Mouse (Mus musculus) midbrain, embryonic 11.5 days (tissue): Measurements from ENCODE around the gene Zdhhc23. TPM values are rescaled to one million over a fixed set of nuclear protein-coding genes. Genes with fewer than 3 reads are reported as not detected.

Experiments used
- ATAC-seq: fragments of 200-750 bp; cut with Nextera tagmentation; 2 replicates; pipeline ENCODE4 v1.8.0; 2017; ENCODE audit warnings: moderate TSS enrichment, moderate library complexity; ENCODE audit not compliant: low FRiP score
- DNase-seq: peaks from one replicate; pipeline ENCODE4 v3.0.0; 2015; ENCODE audit warnings: low spot score; ENCODE audit errors: missing footprints
- H3K27ac ChIP-seq: fragments of 300-500 bp; sonication (generic); 2 replicates; pipeline ENCODE4 v1.5.1; 2014; ENCODE audit warnings: low read depth, low read length
- H3K27me3 ChIP-seq: fragments of 300-500 bp; sonication (generic); 2 replicates; pipeline ENCODE4 v1.6.1; 2014; ENCODE audit warnings: mild to moderate bottlenecking, low read length, moderate library complexity, mixed read lengths; ENCODE audit not compliant: control insufficient read depth, insufficient read depth
- H3K36me3 ChIP-seq: fragments of 300-500 bp; sonication (generic); 2 replicates; pipeline ENCODE4 v1.6.1; 2014; ENCODE audit warnings: mild to moderate bottlenecking, low read length, moderate library complexity, mixed read lengths; ENCODE audit not compliant: control insufficient read depth, insufficient read depth
- H3K4me1 ChIP-seq: fragments of 300-500 bp; sonication (generic); 2 replicates; pipeline ENCODE4 v1.6.1; 2014; ENCODE audit warnings: low read length; ENCODE audit not compliant: control insufficient read depth, insufficient read depth
- H3K4me2 ChIP-seq: fragments of 300-500 bp; sonication (generic); 2 replicates; pipeline ENCODE4 v1.6.1; 2014; ENCODE audit warnings: mild to moderate bottlenecking, moderate library complexity
- H3K4me3 ChIP-seq: fragments of 300-500 bp; sonication (generic); 2 replicates; pipeline ENCODE4 v1.5.1; 2014; ENCODE audit warnings: low read depth, low read length
- H3K9ac ChIP-seq: fragments of 300-500 bp; sonication (generic); 2 replicates; pipeline ENCODE4 v1.6.1; 2014; ENCODE audit warnings: low read length
- H3K9me3 ChIP-seq: fragments of 300-500 bp; sonication (generic); 2 replicates; pipeline ENCODE4 v1.6.1; 2016; ENCODE audit warnings: low read length; ENCODE audit not compliant: control insufficient read depth
- WGBS: fragments of 180-500 bp; shearing (Covaris S2); extraction: QIAGEN DNeasy Blood & Tissue Kit; methylation state at CpG from one replicate; pipeline ENCODE4 v1.1.7; 2014; 5-methylcytosine and 5-hydroxymethylcytosine counted together
- polyA plus RNA-seq: library from polyadenylated mRNA; unstranded; fragments of >200 nt; fragmentation: Nextera tagmentation; extraction: Ambion mirVana; gene quantifications from 2 replicates; pipeline ENCODE4 v1.2.1, GENCODE M21; 2014

Gene Zdhhc23
- polyA plus RNA-seq, 1 experiment from 2014 or later, result 0.20 TPM

- DNase-seq (peak; percentile 14), ATAC-seq (no peak)
- no peak overlapping the region for H3K4me3 ChIP-seq
- no peaks in the 10 kb centered on the region for H3K36me3 ChIP-seq
- no peaks in the 10 kb centered on the region for H3K4me1 ChIP-seq
- H3K27ac ChIP-seq, result no peak overlapping the region
- H3K4me2 ChIP-seq, result no peak overlapping the region
- no peaks in the 10 kb centered on the region for H3K9me3 ChIP-seq
- no peak overlapping the region for H3K9ac ChIP-seq
- WGBS, result 86% methylated on average over 5 of the region's 5 CpGs
- H3K27me3 ChIP-seq, result no peaks in the 10 kb centered on the region
Observed at GRCm38 (mm10) chr16:44011010-44011409, 31.4 kb upstream of the Zdhhc23 start.

- H3K9me3 ChIP-seq, result no peaks in the 10 kb centered on the region
- H3K9ac ChIP-seq, result no peak overlapping the region
- H3K4me2 ChIP-seq, result no peak overlapping the region
- H3K36me3 ChIP-seq, result no peaks in the 10 kb centered on the region
- no peak for ATAC-seq
- peak; percentile 80 for DNase-seq
- H3K27ac ChIP-seq, result no peak overlapping the region
- no peaks in the 10 kb centered on the region for H3K4me1 ChIP-seq
- H3K27me3 ChIP-seq, result no peaks in the 10 kb centered on the region
- H3K4me3 ChIP-seq, result no peak overlapping the region
- 76% methylated on average over 5 of the region's 5 CpGs for WGBS
Observed at GRCm38 (mm10) chr16:44002086-44002485, 22.5 kb upstream of the Zdhhc23 start.

- no peak for ATAC-seq
Observed at GRCm38 (mm10) chr16:43999541-43999940, 19.9 kb upstream of the Zdhhc23 start.

GRCm38 (mm10) chr16:43999111-43999510 is 19.5 kb upstream of the Zdhhc23 start:
- ATAC-seq (no peak), DNase-seq (peak; percentile 72)
- Histone ChIP-seq H3K4me3 (no peak overlapping the region), H3K9me3 (no peaks in the 10 kb centered on the region), H3K4me1 (no peaks in the 10 kb centered on the region), H3K4me2 (no peak overlapping the region), H3K27me3 (no peaks in the 10 kb centered on the region), H3K9ac (no peak overlapping the region), H3K36me3 (no peaks in the 10 kb centered on the region), H3K27ac (no peak overlapping the region)
- 87% methylated on average over 8 of the region's 8 CpGs for WGBS

More at GRCm38 (mm10) chr16:43999541-43999940, 19.9 kb upstream of the Zdhhc23 start:
- no peak overlapping the region for H3K4me3 ChIP-seq
- 76% methylated on average over 5 of the region's 5 CpGs for whole genome bisulfite sequencing
- H3K9ac ChIP-seq, result no peak overlapping the region
- H3K36me3 ChIP-seq, result no peaks in the 10 kb centered on the region
- H3K27ac ChIP-seq, result no peak overlapping the region
- H3K27me3 ChIP-seq, result no peaks in the 10 kb centered on the region
- H3K9me3 ChIP-seq, result no peaks in the 10 kb centered on the region
- H3K4me1 ChIP-seq, result no peaks in the 10 kb centered on the region
- H3K4me2 ChIP-seq, result no peak overlapping the region
- peak; percentile 31 for DNase-seq

- 87% methylated on average over 3 of the region's 3 CpGs for WGBS
- no peak for DNase-seq
- Histone ChIP-seq H3K27ac (no peak overlapping the region), H3K9me3 (no peaks in the 10 kb centered on the region), H3K4me3 (no peak overlapping the region), H3K27me3 (no peaks in the 10 kb centered on the region), H3K36me3 (no peaks in the 10 kb centered on the region), H3K4me2 (no peak overlapping the region), H3K4me1 (no peaks in the 10 kb centered on the region), H3K9ac (no peak overlapping the region)
- ATAC-seq, result no peak
Observed at GRCm38 (mm10) chr16:43994623-43995022, 15.0 kb upstream of the Zdhhc23 start.

GRCm38 (mm10) chr16:43986299-43986698 is 6.7 kb upstream of the Zdhhc23 start:
- Histone ChIP-seq H3K27ac (no peak overlapping the region), H3K36me3 (no peaks in the 10 kb centered on the region), H3K4me3 (no peak overlapping the region), H3K4me2 (no peak overlapping the region), H3K27me3 (no peaks in the 10 kb centered on the region), H3K9ac (no peak overlapping the region), H3K9me3 (no peaks in the 10 kb centered on the region), H3K4me1 (no peaks in the 10 kb centered on the region)
- DNase-seq, result peak; percentile 60
- 91% methylated on average over 4 of the region's 4 CpGs for WGBS
- no peak for ATAC-seq

GRCm38 (mm10) chr16:43980110-43980609 is 569 bp upstream of the Zdhhc23 start:
- no peak for ATAC-seq
- H3K4me2 ChIP-seq, result peak overlapping the region; percentile 100
- H3K27me3 ChIP-seq, result peaks cover 11% of the 10 kb centered on the region
- peaks cover 8% of the 10 kb centered on the region; the same call in 1 of the 2 replicates for H3K4me1 ChIP-seq
- H3K9me3 ChIP-seq, result no peaks in the 10 kb centered on the region
- peak overlapping the region; percentile 59 for H3K9ac ChIP-seq
- H3K36me3 ChIP-seq, result no peaks in the 10 kb centered on the region
- WGBS, result 28% methylated on average over 9 of the region's 9 CpGs
- H3K4me3 ChIP-seq, result peak overlapping the region; percentile 67
- peak; percentile 89 for DNase-seq
- H3K27ac ChIP-seq, result no peak overlapping the region

GRCm38 (mm10) chr16:43979010-43979327 is 622 bp downstream of the Zdhhc23 start:
- 21% methylated on average over 7 of the region's 7 CpGs for WGBS
- H3K36me3 ChIP-seq, result no peaks in the 10 kb centered on the region
- H3K9ac ChIP-seq, result peak overlapping the region; percentile 59; the same call in 1 of the 2 replicates
- H3K9me3 ChIP-seq, result no peaks in the 10 kb centered on the region
- ATAC-seq (no peak), DNase-seq (peak; percentile 87)
- H3K27ac ChIP-seq, result no peak overlapping the region
- peak overlapping the region; percentile 67 for H3K4me3 ChIP-seq
- H3K27me3 ChIP-seq, result peaks cover 11% of the 10 kb centered on the region
- H3K4me1 ChIP-seq, result peaks cover 8% of the 10 kb centered on the region; the same call in 1 of the 2 replicates
- H3K4me2 ChIP-seq, result peak overlapping the region; percentile 100

- no peak for ATAC-seq
- Histone ChIP-seq H3K9me3 (no peaks in the 10 kb centered on the region), H3K4me1 (no peaks in the 10 kb centered on the region), H3K4me2 (no peak overlapping the region), H3K4me3 (no peak overlapping the region), H3K9ac (no peak overlapping the region), H3K27ac (no peak overlapping the region), H3K36me3 (no peaks in the 10 kb centered on the region), H3K27me3 (no peaks in the 10 kb centered on the region; the same call in 1 of the 2 replicates)
- 85% methylated on average over 22 of the region's 22 CpGs for WGBS
- peak; percentile 69 for DNase-seq
Observed at GRCm38 (mm10) chr16:43973606-43974220, 5.9 kb downstream of the Zdhhc23 start.
